Mouse (Mus musculus) left cerebral cortex, adult 18-20 months (tissue): ENCODE measurements around the gene Nptn. TPM values are rescaled to one million over a fixed set of nuclear protein-coding genes. Genes with fewer than 3 reads are reported as not detected.
"Not testable (repeated sequence)": the region's sequence is repeated elsewhere in the genome, so short reads cannot be mapped to it uniquely, and the experiment has no call there.

Source experiments
- DNase-seq, 2 experiments: peaks; one replicate each; pipeline ENCODE4 v3.0.0; 2021 to 2022; ENCODE audit warnings: low spot score in 2 of 2, mixed read lengths in 1 of 2
- total RNA-seq, 2 experiments: library from RNA; stranded (reverse); gene quantifications; 2 replicates each; pipeline ENCODE4 v1.2.3; 2021

Gene Nptn
- total RNA-seq, 2 experiments from 2014 or later: 967 to 997 TPM

DNA sequence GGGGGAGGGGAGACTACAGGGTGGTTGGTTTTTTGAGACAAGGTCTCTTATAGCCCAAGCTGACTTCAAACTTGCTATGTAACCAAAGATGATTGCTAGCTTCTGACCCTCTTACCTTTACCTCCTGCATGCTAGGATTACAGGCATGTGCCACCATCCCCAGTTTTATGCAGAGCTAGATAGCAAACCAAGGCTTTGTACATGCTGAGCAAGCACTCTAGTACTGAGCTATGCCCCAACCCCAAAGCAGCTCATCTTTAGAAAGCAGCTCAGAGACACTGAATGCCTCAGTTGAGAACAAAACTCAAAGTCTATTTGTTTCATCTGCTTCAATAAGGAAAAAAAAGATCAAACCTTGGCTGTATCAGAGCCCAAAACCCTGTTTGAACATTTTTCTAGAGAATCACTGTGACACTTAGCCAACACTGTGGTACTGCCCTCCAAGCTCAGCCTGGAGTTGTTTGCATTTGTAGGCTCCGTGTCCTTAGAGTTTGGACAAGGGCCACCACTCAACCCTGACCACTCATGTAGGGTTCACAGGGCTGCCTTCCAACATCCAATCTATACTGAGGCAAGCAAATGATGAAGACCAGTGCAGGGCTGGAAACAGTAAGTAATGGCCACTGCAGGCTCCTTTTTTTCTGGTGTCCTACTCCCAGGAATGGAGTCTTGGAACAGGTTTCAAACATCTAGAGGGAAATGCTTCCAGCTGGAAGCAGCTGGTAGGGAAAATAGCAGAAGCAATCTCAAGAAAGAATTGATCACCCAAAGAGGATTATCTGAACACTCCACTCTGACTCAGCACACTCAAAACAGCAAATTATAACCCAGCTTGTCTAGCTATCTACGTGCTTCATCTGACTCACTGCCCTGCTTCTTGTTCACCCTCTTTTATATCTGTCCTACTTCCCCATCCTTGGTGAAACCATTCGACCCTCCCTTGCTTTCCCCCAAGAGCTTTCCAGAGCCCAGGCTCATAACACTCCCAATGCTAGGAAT, 24.3 kb upstream of the Nptn start:
- DNase-seq: no peak

DNA sequence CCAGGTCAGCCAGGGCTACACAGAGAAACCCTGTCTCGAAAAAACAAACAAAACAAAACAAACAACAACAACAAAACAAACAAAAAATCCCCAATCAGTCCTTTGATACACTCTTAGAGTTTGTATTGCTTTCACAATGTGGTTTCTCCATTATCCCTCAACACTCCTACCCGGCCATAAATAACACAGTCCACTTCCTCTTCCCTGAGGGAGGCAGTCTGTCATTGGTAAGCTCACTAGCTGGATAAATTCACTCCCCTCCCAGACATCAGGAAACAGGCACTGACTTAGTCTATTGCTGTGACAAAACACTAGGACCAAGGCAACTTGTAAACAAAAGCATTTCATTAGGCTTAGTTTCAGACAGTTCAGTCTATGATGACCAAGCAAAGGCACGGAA, 21.8 kb upstream of the Nptn start:
- DNase-seq: no peak

DNA sequence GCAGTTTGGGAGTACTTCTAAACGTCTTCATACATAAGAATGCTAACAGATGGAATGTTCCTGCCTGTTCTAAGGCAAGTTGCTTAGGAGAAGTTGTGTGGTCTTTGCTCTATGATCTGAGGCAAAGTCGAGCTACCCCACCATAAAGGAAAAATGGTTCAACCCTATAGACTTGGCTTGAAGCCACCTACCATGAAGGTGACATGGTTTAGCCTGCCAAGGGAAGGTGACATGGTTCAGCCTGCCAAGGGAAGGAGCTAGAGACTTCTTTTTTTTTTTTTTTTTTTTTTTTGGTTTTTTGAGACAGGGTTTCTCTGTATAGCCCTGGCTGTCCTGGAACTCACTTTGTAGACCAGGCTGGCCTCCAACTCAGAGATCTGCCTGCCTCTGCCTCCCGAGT, 16.1 kb upstream of the Nptn start:
- DNase-seq: not testable (repeated sequence)

DNA sequence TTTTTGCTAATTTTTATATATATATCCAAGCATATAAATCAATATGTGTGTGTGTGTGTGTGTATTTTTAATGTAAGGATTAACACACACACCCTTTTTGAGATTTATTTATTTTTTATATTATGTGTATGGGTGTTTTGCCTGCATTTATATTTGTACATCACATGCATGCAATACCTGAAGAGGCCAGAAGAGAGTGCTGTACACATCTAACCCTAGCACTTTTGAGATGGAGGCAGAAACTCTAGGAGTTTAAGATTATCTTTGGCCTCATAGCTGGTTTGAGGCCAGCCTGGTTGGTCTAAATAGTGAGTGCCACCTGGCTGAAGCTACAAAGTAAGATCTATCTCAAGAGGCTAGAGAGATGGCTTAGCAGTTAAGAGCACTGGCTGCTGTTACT, 14.4 kb upstream of the Nptn start:
- DNase-seq: no peak

DNA sequence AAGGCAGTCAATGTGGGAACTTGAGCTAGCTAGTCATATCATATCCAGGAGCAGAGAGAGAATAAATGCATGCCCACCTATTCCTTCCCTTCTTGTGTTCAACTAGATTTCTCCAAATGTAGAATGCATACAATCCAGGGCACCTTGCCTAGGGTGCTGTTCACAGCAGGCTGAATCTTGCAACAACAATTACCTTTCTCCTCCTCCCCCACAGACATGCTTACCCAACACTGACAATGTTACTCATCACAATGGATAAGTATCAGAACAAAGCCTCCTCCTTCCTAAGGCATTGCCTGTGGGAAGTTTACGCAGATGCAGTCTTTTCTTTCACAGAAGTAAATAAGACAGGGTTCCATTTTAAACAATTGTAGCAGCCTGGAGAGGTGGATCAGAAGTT, 11.0 kb upstream of the Nptn start:
- DNase-seq: no peak

DNA sequence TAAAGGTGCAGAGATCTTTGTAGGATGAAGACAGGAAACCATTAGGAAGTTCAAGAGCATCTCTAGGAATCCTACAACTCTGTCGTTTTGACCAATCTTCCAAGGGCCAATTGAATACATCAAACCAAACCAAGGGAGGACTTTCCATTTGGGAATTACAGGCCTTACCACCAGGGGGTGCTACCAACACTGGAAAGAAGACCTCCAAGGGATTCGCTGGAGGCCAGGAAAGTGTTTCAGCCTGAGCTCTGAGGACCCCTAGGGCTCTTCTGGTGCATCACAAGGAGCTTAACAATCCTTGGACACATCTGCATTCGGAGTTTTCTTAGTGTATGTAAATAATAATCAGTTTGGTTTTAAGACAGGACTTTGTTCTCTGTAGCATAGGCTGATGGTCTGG, 3.4 kb upstream of the Nptn start:
- peak; percentile 89 to 95 for DNase-seq

DNA sequence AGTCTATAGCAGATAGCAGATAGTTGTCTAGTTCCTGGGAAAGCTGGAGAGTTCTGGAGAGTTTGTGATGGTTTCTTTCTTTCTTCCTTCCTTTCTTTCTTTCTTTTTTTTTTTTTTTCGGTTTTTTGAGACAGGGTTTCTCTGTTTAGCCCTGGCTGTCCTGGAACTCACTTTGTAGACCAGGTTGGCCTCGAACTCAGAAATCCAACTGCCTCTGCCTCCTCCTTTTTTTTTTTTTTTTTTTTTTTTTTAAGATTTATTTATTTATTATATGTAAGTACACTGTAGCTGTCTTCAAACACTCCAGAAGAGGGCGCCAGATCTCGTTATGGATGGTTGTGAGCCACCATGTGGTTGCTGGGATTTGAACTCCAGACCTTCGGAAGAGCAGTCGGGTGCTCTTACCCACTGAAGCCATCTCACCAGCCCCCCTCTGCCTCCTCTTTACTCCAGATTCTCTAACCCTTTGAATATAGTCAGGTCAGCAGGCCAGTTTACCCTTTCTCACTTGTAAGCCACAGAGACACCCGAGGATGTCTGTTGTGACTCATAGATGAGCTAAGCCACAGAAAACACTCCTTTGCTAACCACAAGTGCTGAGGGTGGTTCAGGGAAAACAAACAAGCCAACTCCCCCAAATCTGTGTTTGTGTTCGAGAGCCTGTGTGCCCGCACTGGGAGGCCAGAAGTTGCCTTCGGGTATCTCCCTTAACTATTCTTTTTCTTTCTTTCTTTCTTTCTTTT, 1.4 kb upstream of the Nptn start:
- not testable (repeated sequence) for DNase-seq

DNA sequence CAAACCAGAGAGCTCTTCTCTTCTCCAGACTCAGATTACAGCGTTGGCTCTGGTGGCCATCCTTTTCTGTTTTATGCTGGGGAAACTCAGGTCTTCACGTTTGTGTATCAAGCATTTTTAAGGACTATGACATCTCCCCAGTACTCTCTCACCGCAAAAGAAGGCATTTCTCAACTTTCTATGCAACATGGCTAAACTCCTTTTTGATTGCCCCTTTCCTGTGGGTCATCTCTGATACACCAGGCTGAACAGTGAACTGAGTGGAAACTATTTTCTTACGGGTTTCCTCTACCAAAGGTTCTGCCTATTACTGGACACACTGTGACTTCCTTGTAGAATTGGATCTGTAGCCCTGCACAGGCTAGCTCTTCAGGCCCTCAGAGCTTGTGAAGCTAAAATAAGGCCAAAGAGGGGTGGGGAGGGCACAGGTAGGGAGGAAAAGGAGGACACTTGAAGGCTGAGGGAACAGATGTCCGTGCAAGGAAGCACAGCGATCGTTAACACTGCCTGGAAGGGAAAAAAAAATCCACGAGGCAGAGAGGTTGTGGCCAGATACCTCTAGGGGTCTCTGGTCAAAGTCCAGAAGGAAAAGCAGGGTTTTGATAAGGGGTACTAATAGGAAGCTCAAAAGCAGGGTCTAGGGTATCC, 633 bp upstream of the Nptn start:
- DNase-seq: no peak

DNA sequence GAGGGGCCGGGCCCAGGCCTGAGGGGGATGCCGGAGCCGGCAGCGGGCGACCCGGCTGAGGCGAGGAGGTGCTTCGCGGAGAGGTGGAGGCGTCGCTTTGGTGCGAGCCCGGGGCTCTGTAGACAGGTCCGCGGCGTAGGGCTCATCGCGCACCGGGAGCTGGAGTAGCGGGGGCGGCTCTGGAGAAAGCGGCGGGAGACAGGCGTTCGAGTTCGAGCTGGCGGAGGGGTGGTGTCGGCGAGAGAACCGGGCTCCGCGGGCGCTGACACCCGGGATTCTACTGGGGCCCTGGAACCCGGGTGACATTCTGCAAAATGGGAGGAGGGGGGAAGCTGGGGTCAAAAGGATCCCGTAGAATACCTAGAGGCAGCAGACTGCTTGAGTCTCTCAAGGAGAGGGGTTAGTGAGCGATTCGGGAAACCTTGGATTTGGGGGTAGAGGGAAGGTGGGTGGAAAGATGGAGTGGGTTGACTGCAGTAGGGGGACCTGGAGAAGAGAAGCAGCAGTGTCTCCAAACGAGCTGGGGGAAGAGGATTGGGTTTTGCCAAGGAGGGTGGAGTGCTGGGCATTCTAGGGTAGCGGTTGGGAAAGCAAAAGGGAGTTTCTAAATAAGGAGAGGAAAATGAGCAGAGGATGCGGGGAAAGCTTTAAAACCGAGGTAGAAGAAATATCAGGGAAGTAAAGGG, 684 bp downstream of the Nptn start:
- DNase-seq: peak; percentile 53 to 69

DNA sequence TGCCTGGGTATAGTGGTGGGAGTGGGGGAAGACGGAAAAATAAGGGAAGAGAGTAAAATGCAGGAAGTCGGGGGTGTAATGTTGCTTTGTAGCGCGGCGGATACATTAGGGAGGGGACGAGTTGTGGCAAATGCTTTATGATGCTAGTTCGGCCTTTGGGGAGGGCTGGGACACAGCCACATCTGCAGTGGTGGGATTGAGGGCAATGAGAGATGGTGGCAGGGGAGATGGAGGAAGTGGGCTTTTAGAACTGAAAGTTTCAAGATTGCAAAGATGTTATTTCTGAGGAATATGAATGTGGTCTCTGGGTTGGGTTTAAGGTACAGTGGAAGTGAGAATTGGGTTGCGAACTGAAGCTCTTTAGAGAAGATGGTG, 1.2 kb downstream of the Nptn start:
- no peak for DNase-seq

DNA sequence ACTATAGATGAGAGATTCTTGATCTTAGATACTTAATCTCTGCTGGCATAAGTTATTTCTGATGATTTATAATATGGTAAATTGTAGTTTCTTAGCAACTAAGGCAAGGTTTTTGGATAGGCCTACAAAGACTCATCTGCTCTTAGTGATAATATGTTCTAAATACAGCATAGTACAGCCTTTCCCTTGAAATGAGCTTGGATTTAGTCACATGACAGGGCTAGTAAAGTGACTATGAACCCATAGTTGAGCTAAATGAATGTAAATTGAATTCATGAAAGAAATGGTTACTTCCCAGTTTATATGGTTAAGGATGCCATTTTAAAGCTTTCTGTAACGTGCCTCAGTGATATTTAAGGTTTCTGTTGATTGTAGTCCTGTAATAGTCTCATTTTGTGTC, 2.3 kb downstream of the Nptn start:
- DNase-seq: no peak

DNA sequence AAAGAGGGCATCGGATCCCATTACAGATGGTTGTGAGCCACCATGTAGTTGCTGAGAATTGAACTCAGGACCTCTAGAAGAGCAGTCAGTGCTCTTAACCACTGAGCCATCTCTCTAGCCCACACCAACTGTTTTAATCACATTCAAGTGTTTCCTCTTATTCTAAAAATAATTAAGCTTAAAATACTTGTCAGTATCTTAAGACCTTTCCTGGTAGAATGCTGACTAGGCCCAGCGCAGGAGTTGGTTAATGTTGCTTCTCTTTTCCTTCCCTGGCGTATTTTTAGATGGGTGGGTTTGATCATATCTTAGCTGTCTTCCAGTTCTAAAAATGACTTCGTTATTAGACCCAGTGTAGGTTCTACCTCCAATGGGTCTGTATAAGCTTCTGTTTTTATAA, 6.6 kb downstream of the Nptn start:
- no peak for DNase-seq

DNA sequence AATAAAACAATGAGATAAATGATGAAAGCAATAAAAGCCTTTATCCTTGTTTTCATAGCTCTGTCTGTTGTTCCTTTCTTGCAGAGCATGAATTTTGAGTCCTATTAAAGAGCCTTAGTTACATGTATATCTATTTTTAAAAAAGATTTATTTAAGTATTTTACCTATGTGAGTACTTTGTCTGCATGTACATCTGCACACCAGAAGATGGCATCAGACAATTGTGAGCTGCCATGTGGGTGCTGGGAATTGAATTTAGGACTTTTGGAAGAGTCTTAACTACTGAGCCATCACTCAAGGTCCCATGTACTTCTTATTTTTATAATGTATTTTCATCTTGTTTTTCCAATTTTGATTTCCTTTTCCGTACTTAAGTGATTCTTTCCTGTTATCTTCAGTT, 13.3 kb downstream of the Nptn start:
- no peak for DNase-seq

DNA sequence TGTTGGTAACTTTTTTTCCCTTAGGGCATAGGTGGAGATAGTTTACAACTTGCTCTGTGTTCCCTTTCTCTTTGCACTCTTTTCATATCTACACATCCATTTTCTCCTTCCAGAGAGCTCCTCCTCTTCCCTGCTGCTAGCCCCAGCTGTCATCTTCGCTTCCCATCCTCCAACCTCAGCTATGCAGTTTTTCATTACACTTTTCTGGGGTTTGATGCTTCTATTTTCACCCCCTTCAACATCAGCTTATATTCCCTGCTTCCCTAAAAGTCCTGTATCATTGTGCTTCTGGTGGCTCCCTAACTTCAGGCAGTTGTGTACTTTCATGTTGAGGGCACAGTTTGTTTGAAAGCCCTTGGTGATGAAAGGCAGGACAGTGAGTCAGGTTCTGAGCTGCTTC, 31.8 kb downstream of the Nptn start:
- no peak for DNase-seq

DNA sequence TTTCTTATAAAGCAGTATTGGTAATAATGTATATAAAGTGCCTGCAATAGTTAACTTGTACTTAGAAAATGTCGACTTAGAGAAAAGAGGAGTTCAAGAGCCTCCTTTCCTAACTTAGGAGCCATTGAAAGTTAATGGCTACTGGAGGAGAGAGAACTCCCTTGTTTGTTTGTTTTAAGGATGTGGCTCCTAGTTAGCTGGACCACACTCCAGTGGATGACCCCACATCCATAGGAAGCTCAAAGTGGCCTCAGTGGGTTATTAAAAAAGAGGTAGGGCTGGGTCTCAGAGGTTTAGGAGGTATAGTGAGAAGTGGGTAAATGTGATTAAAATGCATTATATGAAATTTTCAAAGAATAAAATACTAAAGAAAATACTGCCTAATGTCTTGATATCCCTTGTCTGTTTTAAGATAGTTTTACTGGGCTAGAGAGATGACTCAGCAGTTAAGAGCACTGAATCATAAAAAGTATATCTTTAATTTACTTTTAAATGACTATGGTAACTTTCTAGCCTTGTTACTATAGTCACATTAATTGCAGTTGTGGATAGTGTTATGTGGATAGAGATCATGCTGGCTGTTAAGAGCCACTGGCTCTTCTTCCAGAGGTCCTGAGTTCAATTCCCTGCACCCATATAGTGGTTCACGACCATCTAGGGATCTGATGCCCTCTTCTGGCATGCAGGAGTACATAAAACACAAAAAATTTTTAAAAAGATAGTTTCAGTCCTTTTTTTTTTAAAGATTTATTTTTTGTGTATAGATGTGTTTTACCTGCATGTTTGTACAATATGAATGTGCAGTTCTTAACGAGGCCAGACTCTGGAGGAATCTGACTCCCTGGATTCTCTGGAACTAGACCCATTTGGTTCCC, 33.3 kb downstream of the Nptn start:
- no peak for DNase-seq

DNA sequence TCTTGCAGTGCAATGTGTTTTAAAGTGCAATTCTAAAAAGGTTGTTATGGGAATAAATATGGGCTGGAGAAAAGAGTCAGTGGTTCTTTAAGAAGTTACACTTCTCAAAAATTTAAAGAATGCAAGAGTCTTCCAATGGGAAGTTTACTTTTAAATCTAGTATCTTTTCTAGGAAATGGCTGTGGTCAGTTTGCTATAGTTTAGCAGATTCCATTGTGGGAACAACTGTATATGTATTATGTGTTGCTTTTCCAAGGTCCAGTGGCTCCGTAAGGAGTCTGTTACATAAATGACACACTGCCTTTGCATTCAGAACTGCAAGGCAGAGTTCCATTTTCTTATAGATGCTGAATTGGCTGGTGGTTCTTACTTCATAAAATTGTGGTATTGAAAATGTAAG, 41.0 kb downstream of the Nptn start:
- no peak for DNase-seq

DNA sequence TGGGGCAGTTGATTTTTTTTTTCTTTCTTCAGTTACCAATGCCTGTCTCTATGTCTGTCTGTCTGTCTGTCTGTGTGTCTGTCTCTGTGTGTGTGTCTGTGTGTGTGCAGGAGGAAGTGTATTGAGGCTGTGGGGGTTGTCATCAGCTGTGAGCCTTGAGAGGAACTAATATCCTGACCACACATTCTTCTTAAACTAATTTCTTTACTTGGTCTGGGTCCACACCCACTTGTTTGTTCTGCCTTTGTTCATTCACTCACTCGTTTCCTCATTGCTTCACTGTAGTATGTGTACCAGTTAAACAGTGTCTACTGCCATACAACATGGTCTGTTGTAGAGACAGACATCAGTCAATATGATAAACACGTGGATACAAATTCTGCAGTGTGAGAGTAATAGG, 45.2 kb downstream of the Nptn start:
- no peak for DNase-seq

DNA sequence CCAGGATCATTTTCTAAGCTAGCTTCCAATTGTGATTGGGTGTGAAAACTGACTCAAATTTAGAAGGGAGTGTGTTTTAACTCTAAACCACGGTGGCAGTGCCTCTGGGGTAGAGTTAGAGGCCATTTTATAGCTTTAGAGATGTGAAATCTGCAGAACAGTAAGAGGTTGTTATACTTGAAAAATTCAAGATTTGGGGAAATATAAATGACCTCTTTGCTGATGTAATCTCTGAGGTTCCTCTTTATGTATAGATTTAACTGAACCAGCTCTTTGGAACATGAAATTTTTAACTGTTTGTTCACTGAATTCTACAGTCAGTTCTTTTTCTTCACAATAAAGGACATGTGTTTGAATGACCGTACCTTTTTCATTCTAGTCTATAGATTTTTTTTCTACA, 48.4 kb downstream of the Nptn start:
- no peak for DNase-seq

DNA sequence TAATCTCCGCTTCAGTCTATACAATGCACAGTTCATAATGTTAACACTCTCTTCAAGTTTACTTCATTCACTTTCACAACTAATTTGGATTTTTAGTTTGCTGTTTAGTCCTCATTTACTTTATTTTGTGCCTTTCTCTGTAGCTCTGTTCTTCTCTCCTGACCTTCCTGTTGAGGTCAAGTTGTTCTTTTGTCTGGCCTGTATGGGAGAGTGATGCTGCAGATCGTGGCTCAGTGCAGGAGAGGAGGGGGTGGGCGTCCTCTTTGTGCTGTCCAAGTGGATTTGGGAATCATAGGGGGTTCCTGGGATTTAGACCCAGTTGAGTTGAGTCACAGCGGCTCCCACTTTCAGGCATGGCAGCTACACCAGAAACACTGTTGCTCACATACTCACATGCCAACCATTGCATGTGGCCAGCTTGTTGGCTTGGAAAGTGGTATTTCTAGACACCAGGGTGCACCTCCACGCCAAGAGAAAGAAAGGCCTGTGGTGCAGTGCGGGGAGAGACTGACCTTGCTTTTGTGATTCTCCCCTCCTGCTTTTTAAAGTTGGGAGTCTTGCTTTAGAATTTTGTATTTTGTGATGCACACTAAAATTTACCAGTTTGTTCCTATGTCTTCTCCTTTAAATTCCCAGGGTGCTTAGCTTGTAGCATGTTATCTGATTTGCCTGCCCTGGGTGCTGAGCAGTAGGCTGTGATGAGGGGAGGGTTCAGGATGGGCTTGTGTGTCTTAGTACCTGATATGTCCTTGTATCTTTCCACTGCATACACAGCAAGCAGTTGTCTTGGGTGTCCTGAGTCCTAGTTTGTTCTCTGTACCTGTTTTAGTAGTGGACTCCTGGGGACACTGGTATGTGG, 66.6 kb downstream of the Nptn start:
- no peak for DNase-seq

DNA sequence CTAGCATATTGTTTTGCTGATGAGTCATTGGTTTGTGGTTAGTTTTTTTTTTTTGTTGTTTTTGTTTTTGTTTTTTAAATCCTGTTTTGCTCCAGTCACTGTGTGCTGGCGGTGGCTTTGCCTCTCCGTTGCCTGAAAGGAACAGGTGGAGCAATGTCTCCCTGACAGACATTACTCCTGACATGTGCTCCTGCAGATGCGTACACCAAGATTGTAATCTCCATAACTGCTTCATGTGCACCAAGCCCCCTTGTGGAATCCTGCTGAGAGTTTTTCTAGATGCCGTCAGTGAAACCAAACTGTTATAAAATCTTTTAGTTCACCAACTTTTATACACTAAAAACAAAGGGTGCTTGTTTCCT, 67.2 kb downstream of the Nptn start:
- no peak for DNase-seq
